Mouse (Mus musculus) liver, postnatal 0 days (tissue): Measurements from ENCODE around the gene Prr14l.

Experiments used
- CTCF ChIP-seq: sonication (generic); IDR thresholded peaks from 2 replicates; pipeline ENCODE4 v1.5.1; 2016; ENCODE audit warnings: antibody characterized with exemption, low read depth
- EP300 ChIP-seq: IDR thresholded peaks from 2 replicates; pipeline ENCODE4 v1.6.1; 2016; ENCODE audit warnings: antibody characterized with exemption, low read depth, mild to moderate bottlenecking

DNA sequence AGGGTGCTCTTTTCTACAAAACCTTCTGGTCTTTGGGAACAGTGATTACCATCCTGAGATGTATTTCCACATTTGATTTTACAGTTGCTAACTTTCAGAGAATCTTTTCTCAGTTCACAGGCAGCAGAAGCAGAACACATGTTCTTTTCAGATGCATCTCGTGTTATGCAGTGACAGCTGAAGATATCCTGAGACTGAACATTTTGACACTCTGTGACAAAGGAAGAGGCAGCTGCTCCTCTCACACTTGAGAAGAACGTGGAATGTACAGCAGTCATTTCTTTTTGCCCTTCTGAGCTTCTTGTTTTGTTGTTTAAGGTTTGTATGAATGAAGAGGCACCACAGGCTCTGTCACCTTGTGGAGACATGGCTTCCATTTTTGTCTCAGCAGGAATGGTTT, 24.0 kb downstream of the Prr14l start:
- TF ChIP-seq EP300 (no peak), CTCF (no peak)
